Mouse (Mus musculus): Measurements from ENCODE around the gene Lin37. TPM values are rescaled to one million over a fixed set of nuclear protein-coding genes. Genes with fewer than 3 reads are reported as not detected.

Gene Lin37
- 71.9 and 72.7 TPM in 2 replicates for polyA plus RNA-seq (2012; rRNA removed)

DNA sequence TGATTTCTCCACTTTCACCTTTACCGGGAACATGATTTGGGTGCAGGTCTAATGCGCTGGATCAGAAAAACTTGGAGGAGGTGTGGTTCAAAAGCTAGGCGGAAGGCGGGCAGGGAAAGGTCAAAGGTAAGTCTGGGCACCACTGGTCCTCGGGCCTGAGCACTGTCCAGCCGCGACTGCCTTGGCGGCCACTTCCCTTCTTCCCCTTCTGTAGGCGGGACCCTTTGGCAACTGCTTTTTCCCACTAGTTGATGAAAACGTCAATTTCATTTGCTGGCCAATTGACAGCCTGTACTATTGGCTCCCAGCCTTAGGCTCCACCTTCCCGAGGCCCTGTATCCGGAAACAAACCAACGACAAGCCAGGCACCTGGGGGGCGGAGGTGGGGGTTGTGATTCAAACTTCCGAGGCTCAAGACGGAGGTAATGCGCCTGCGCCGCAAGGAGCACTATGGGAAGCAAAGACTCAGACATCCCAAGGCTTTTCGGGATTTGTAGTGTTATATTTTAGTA is at the start of gene Lin37:
TSS of gene Lin37 (minus strand) at position 396 of the 512 bp plus-strand sequence.
- peak within 1 kb of the TSS; percentile 13; the same call in 1 of the 2 replicates for H3K27ac ChIP-seq (ENCODE audit: insufficient read depth, low read length)
- H3K4me1 ChIP-seq (ENCODE audit: control insufficient read depth, insufficient read depth, low read length), result peaks cover 3% of the 10 kb centered on the region; the same call in 1 of the 2 replicates
- TF ChIP-seq CTCF (IDR thresholded peaks at IDR 0.05; ENCODE audit: extremely low read depth, insufficient read depth, low read length) (no peak), POLR2A (IDR thresholded peaks at IDR 0.05; ENCODE audit: extremely low read depth, insufficient read depth, low read length) (peak; percentile 92)
- H3K4me3 ChIP-seq (ENCODE audit: insufficient read depth, low read length), result peak within 1 kb of the TSS; percentile 57

DNA sequence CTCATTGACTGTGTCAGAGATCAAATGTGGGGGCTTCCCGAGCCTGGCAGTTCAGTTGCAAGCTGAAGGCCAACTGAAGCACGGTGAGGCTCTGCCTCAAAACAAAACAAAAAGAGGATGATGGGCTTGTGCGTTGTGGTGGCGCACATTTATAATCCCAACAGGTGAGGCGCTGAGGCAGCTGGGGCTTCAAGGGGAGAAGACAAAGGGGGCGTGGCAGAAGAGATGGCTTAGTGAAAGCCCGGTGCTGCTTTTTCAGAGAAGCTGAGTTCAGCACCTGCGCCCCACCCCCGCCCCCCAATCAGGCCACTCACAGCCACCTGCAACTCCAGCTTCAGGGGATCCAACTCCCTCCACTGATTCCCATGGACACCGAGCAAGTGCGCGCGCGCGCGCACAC is 48.8 kb upstream of the Lin37 start:
- Histone ChIP-seq H3K4me1 (ENCODE audit: control insufficient read depth, insufficient read depth, low read length) (no peaks in the 10 kb centered on the region), H3K4me3 (ENCODE audit: insufficient read depth, low read length) (no peak overlapping the region), H3K27ac (ENCODE audit: insufficient read depth, low read length) (no peak overlapping the region)
- no peak for TF ChIP-seq POLR2A (IDR thresholded peaks at IDR 0.05; ENCODE audit: extremely low read depth, insufficient read depth, low read length)
- no peak for TF ChIP-seq CTCF (IDR thresholded peaks at IDR 0.05; ENCODE audit: extremely low read depth, insufficient read depth, low read length)

DNA sequence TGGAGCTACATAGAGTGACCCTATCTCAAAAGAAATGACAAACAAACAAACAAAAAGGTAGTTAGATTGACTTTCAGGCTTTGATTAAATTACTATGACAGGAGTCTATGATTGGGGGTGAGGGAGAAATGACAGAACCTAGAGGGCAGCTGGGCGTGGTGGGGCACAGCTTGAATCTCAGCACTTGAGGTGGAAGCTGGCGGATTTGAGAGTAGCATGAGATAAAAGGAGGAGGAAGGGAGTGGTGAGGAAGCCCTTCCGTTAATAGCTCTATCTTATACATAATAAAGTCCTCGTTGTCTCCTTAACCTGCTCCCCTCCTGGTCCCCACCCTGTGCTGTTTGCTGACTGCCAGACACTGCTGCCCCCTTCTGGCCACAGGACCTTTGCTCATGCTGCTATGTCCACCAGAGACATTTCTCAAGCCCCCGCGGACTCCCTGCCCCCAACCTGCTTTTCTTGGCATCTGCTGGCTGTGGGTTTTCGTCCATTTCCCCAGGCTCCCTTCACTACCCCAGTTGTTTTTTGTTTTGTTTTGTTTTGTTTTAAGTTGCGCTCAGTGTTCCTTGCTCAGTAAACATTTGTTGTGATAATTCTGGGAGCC is 48.2 kb upstream of the Lin37 start:
- Histone ChIP-seq H3K4me1 (ENCODE audit: control insufficient read depth, insufficient read depth, low read length) (no peaks in the 10 kb centered on the region), H3K27ac (ENCODE audit: insufficient read depth, low read length) (no peak overlapping the region), H3K4me3 (ENCODE audit: insufficient read depth, low read length) (no peak overlapping the region)
- TF ChIP-seq CTCF (IDR thresholded peaks at IDR 0.05; ENCODE audit: extremely low read depth, insufficient read depth, low read length) (peak; percentile 45), POLR2A (IDR thresholded peaks at IDR 0.05; ENCODE audit: extremely low read depth, insufficient read depth, low read length) (no peak)

DNA sequence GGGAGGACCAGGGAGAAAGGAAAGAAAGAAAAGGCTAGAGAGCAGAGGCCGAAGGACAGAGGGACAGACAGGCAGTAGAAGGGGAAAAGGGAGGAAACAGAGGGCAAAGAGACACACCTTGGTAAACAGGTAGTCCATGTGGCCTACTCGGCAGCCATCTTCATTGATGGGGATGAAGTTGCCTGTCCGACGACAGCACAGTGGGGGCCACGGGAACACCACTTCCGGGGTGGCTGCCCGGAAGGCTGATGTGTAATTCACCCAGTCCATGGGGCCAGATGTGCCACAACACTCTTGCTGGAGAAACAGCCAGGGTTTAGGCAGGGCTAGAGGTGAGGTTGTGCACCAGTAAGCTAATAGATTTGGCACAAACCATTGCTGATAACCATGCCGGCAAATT is 45.3 kb upstream of the Lin37 start:
- Histone ChIP-seq H3K4me1 (ENCODE audit: control insufficient read depth, insufficient read depth, low read length) (no peaks in the 10 kb centered on the region), H3K4me3 (ENCODE audit: insufficient read depth, low read length) (no peak overlapping the region), H3K27ac (ENCODE audit: insufficient read depth, low read length) (no peak overlapping the region)
- TF ChIP-seq CTCF (IDR thresholded peaks at IDR 0.05; ENCODE audit: extremely low read depth, insufficient read depth, low read length), result no peak
- TF ChIP-seq POLR2A (IDR thresholded peaks at IDR 0.05; ENCODE audit: extremely low read depth, insufficient read depth, low read length), result no peak

DNA sequence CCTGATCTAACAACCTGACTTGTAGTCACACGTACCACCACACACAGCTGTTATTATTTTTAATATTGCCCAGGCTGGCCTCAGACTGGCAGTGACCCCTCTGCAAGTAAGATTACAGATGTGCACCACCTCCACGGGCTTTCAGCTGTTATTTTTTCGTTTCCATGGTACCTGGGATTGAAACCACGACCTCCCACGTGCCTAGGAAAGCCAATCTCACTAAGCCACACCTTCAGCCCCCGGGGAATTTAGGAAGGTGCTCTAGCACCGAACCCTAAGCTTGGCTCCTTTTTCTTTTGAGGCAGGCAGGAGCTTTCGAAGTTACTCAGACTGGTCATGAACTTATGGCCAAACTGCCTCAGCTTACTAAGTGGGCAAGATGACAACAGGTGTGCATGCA is 44.8 kb upstream of the Lin37 start:
- TF ChIP-seq POLR2A (IDR thresholded peaks at IDR 0.05; ENCODE audit: extremely low read depth, insufficient read depth, low read length) (no peak), CTCF (IDR thresholded peaks at IDR 0.05; ENCODE audit: extremely low read depth, insufficient read depth, low read length) (no peak)
- H3K27ac ChIP-seq (ENCODE audit: insufficient read depth, low read length), result no peak overlapping the region

DNA sequence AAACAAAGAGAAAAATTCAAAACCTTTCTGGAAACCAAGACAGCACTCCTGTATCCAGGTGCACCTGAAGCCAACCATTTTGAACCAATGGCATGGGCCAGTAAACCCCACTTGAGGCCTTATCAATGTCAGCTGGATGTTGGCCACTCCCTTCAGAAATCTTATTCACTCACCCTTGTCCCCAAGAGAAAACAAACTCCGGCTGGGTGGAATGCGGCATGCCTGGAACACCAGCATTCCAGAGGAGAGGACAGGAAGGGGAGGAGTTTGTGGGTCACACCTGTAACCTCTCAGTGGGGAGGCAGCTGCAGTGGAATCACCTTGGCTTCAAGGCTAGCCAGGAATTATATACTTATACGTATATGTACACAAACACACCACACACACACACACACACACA is 42.9 kb upstream of the Lin37 start:
- no peak overlapping the region for H3K27ac ChIP-seq (ENCODE audit: insufficient read depth, low read length)
- no peaks in the 10 kb centered on the region for H3K4me1 ChIP-seq (ENCODE audit: control insufficient read depth, insufficient read depth, low read length)
- H3K4me3 ChIP-seq (ENCODE audit: insufficient read depth, low read length), result no peak overlapping the region
- TF ChIP-seq CTCF (IDR thresholded peaks at IDR 0.05; ENCODE audit: extremely low read depth, insufficient read depth, low read length) (no peak), POLR2A (IDR thresholded peaks at IDR 0.05; ENCODE audit: extremely low read depth, insufficient read depth, low read length) (no peak)

More for the DNA sequence above, 44.8 kb upstream of the Lin37 start:
- Histone ChIP-seq H3K4me3 (ENCODE audit: insufficient read depth, low read length) (no peak overlapping the region), H3K4me1 (ENCODE audit: control insufficient read depth, insufficient read depth, low read length) (no peaks in the 10 kb centered on the region)

DNA sequence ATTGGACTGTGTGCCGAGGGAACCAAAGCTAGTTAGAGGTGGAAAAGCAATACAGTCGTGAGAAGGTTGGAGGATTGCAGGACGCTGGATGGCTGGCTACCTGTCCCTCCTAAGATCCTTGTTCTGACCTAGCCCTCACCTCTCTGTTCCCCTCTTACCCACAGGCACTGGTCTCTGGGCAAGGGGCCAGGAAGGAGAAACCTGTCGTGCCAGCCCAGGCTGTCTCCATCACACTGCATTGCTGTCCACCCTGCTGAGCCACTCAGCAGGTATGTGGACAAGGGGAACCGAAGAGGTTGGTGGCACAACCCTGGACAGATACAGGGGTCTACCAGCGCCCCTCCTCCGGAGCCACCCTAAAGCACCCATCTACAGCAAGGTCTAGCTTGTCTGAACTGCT is 41.0 kb upstream of the Lin37 start:
- H3K4me1 ChIP-seq (ENCODE audit: control insufficient read depth, insufficient read depth, low read length), result no peaks in the 10 kb centered on the region
- H3K4me3 ChIP-seq (ENCODE audit: insufficient read depth, low read length), result no peak overlapping the region
- no peak overlapping the region for H3K27ac ChIP-seq (ENCODE audit: insufficient read depth, low read length)
- TF ChIP-seq CTCF (IDR thresholded peaks at IDR 0.05; ENCODE audit: extremely low read depth, insufficient read depth, low read length) (no peak), POLR2A (IDR thresholded peaks at IDR 0.05; ENCODE audit: extremely low read depth, insufficient read depth, low read length) (no peak)

DNA sequence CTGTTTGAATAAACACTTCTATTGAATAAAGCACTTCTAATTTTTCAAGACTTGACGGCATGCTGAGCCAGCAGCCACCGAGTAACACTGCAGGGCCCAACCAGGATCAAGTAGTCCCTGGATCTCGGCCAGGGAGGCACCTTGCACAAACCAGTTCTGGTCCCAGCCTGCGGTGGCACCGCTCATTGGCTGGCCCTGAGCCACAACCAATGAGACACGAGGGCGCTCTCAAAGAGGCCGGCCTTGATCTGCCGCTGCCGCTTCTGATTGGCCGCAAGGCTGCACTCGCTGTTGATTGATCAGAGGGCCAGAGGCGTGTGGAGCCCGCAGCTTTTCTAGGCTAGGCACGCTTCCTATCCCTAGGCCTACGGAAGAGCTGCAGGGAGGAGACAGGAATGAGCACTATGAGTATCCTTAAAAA is 40.3 kb upstream of the Lin37 start:
- no peaks in the 10 kb centered on the region for H3K4me1 ChIP-seq (ENCODE audit: control insufficient read depth, insufficient read depth, low read length)
- no peak overlapping the region for H3K4me3 ChIP-seq (ENCODE audit: insufficient read depth, low read length)
- TF ChIP-seq CTCF (IDR thresholded peaks at IDR 0.05; ENCODE audit: extremely low read depth, insufficient read depth, low read length) (no peak), POLR2A (IDR thresholded peaks at IDR 0.05; ENCODE audit: extremely low read depth, insufficient read depth, low read length) (0 out of 2 replicates have a peak, but pooled peaks have one; percentile 18)
- H3K27ac ChIP-seq (ENCODE audit: insufficient read depth, low read length), result no peak overlapping the region

DNA sequence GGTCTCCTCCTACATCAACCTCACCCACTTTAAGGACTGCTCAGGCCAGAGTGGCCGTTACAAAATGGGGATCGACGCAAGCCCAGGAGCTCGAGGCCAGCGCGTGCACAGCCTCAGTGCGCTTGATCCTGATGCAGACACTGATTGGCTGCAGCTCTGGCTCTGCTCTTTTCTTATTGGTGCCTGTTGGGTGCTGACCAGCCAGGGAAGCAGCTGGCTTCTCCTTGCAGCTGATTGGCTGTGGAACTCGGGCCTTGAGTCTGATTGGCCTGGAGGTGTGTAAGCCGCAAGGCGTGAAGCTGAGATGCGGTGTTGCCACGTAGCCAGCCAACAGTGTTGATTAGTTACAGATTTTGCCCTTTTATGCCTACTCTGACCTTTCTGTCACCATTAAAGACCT is 39.1 kb upstream of the Lin37 start, which contains the start of gene Zbtb32:
TSS of gene Zbtb32 (minus strand) at position 124 of the 400 bp plus-strand sequence.
- no peak for TF ChIP-seq POLR2A (IDR thresholded peaks at IDR 0.05; ENCODE audit: extremely low read depth, insufficient read depth, low read length)
- no peak for TF ChIP-seq CTCF (IDR thresholded peaks at IDR 0.05; ENCODE audit: extremely low read depth, insufficient read depth, low read length)
- no peak within 1 kb of the TSS for H3K4me3 ChIP-seq (ENCODE audit: insufficient read depth, low read length)

DNA sequence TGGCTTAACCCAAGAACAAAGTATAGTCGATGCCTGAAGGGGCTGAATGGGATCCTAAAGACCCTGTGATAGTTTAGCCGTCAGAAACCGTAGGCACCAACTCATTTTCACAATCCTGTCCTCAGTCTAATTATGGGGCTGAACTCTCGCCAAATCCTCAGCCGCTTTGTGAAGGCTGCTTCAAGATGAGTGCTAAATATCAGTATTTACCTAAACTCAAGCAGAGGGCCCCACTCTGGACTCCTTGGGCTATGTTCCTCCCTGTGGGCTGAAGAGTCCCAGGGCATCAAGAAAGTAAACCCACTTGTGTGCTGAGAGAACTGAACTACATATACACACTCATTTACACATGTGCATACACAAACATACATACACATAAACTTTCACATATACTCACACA is 37.2 kb upstream of the Lin37 start:
- Histone ChIP-seq H3K27ac (ENCODE audit: insufficient read depth, low read length) (no peak overlapping the region), H3K4me1 (ENCODE audit: control insufficient read depth, insufficient read depth, low read length) (no peaks in the 10 kb centered on the region), H3K4me3 (ENCODE audit: insufficient read depth, low read length) (no peak overlapping the region)
- TF ChIP-seq POLR2A (IDR thresholded peaks at IDR 0.05; ENCODE audit: extremely low read depth, insufficient read depth, low read length) (no peak), CTCF (IDR thresholded peaks at IDR 0.05; ENCODE audit: extremely low read depth, insufficient read depth, low read length) (no peak)

More for the DNA sequence above, 39.1 kb upstream of the Lin37 start, which contains the start of gene Zbtb32:
- H3K4me1 ChIP-seq (ENCODE audit: control insufficient read depth, insufficient read depth, low read length), result no peaks in the 10 kb centered on the region
- no peak within 1 kb of the TSS for H3K27ac ChIP-seq (ENCODE audit: insufficient read depth, low read length)
